In the genomic region with DNA sequence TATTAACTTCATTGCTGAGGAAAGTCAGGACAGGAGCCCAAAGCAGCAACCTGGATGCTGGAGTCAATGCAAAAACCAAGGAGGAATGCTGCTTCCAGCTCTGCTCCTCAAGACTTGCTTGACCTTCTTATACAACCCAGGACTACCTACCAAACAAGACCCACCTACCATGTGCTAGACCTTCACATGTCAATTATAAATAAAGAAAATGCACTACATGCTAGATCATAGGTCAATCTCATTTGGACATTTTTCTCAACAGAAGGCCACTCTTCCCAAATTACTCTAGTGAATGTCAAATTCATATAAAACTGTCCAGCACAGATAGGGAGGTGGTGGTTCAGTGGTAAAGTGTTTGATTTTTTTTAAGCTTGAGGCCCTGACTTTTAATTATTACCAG, we compare ENCODE assay signal across 48 mouse cellular contexts. TPM values are rescaled to one million over a fixed set of nuclear protein-coding genes. Genes with fewer than 3 reads are reported as not detected.
"Had no signal": no experiment of that assay in that cellular context is flagged by ENCODE, and none has a peak within 500 bp of the region (broad histone marks: within the 10 kb centered on the region; RNA-seq: fewer than 3 reads in every experiment).

TSS of gene Slco1a1 (minus strand) at position 101 of the 400 bp plus-strand sequence.

- H3K4me1 ChIP-seq: heart, embryonic 10.5 days; heart, embryonic 12.5 days; heart, embryonic 13.5 days; heart, embryonic 15.5 days; hindbrain, embryonic 10.5 days; hindbrain, embryonic 12.5 days; hindbrain, embryonic 13.5 days; hindbrain, embryonic 15.5 days; intestine, embryonic 15.5 days had no signal

- H3K27me3 ChIP-seq: heart, embryonic 12.5 days; heart, embryonic 13.5 days; heart, embryonic 15.5 days; hindbrain, embryonic 12.5 days; hindbrain, embryonic 13.5 days; hindbrain, embryonic 15.5 days; intestine, embryonic 15.5 days had no signal

- H3K9ac ChIP-seq: heart, embryonic 12.5 days; heart, embryonic 13.5 days; heart, embryonic 15.5 days; hindbrain, embryonic 12.5 days; hindbrain, embryonic 13.5 days; hindbrain, embryonic 14.5 days; hindbrain, embryonic 15.5 days; intestine, embryonic 15.5 days had no signal

- H3K4me3 ChIP-seq: heart, adult 2 months; heart, embryonic 10.5 days; heart, embryonic 12.5 days; heart, embryonic 13.5 days; heart, embryonic 15.5 days; hindbrain, embryonic 10.5 days; hindbrain, embryonic 12.5 days; hindbrain, embryonic 13.5 days; hindbrain, embryonic 15.5 days; intestine, embryonic 15.5 days; layer of hippocampus, adult 2 months; left cerebral cortex, adult 2 months had no signal

- H3K4me2 ChIP-seq: heart, embryonic 11.5 days; heart, embryonic 12.5 days; heart, embryonic 13.5 days; heart, embryonic 15.5 days; hindbrain, embryonic 12.5 days; hindbrain, embryonic 13.5 days; hindbrain, embryonic 14.5 days; hindbrain, embryonic 15.5 days; intestine, embryonic 15.5 days had no signal

- H3K36me3 ChIP-seq: heart, embryonic 10.5 days; heart, embryonic 12.5 days; heart, embryonic 13.5 days; heart, embryonic 15.5 days; hindbrain, embryonic 10.5 days; hindbrain, embryonic 12.5 days; hindbrain, embryonic 13.5 days; hindbrain, embryonic 15.5 days; intestine, embryonic 15.5 days had no signal

- DNase-seq: heart, adult 2 months; heart, postnatal 10 days; heart, postnatal 14 days; heart, postnatal 36 days; heart, postnatal 4 days; kidney, adult 11 months; kidney, adult 18-20 months; kidney, postnatal 10 days; kidney, postnatal 14 days; kidney, postnatal 4 days; layer of hippocampus, adult 9-11 months; layer of hippocampus, postnatal 36 days had no signal

- H3K27ac ChIP-seq: heart, adult 2 months; heart, embryonic 10.5 days; heart, embryonic 13.5 days; heart, embryonic 15.5 days; hindbrain, embryonic 10.5 days; hindbrain, embryonic 12.5 days; hindbrain, embryonic 13.5 days; hindbrain, embryonic 14.5 days; hindbrain, embryonic 15.5 days; hindbrain, postnatal 0 days; intestine, embryonic 15.5 days; kidney, postnatal 0 days; layer of hippocampus, adult 2 months; left cerebral cortex, adult 2 months had no signal

- H3K9me3 ChIP-seq: heart, embryonic 10.5 days; heart, embryonic 12.5 days; heart, embryonic 13.5 days; heart, embryonic 15.5 days; hindbrain, embryonic 10.5 days; hindbrain, embryonic 12.5 days; hindbrain, embryonic 13.5 days; hindbrain, embryonic 15.5 days; intestine, embryonic 15.5 days had no signal

- ATAC-seq: hindbrain, embryonic 16.5 days; hindbrain, postnatal 0 days; inflammation-experienced regulatory T-cells, adult 6 months; intestine, embryonic 15.5 days; intestine, embryonic 16.5 days; intestine, postnatal 0 days had no signal

RNA-seq across cellular contexts. Expression of gene Slco1a1, which starts in this region (rescaled TPM):
- total RNA-seq: heart, adult 2 months; heart, adult 8-10 months; heart, postnatal 10 days; heart, postnatal 14 days; heart, postnatal 25 days; heart, postnatal 36 days; heart, postnatal 4 days; hematopoietic stem cell, adult 5-6 weeks; hindbrain, postnatal 0 days; layer of hippocampus, adult 18-20 months; layer of hippocampus, adult 2 months; layer of hippocampus, adult 8-10 months; layer of hippocampus, postnatal 10 days; layer of hippocampus, postnatal 14 days; layer of hippocampus, postnatal 25 days; layer of hippocampus, postnatal 36 days; left cerebral cortex, adult 18-20 months; left cerebral cortex, adult 2 months had no signal
- polyA plus RNA-seq: heart, adult 2 months; heart, embryonic 10.5 days; heart, embryonic 11.5 days; heart, embryonic 12.5 days; heart, embryonic 13.5 days; heart, embryonic 14.5 days; heart, embryonic 15.5 days; heart, embryonic 16.5 days; heart, postnatal 0 days; hindbrain, embryonic 10.5 days; hindbrain, embryonic 11.5 days; hindbrain, embryonic 12.5 days; hindbrain, embryonic 13.5 days; hindbrain, embryonic 14.5 days; hindbrain, embryonic 15.5 days; hindbrain, embryonic 16.5 days; hindbrain, postnatal 0 days; inflammation-experienced regulatory T-cells, adult 6 months; intestine, embryonic 14.5 days; intestine, embryonic 15.5 days; intestine, embryonic 16.5 days; intestine, postnatal 0 days; kidney, embryonic 14.5 days; kidney, embryonic 16.5 days; large intestine, adult 2 months had no signal
